Mouse (Mus musculus) forebrain, embryonic 14.5 days (tissue): ENCODE measurements around the gene Inpp4b. TPM values are rescaled to one million over a fixed set of nuclear protein-coding genes. Genes with fewer than 3 reads are reported as not detected.
A peak's percentile ranks its signal among the peaks of the same experiment; 100 is the strongest.
"Not testable (repeated sequence)": the region's sequence is repeated elsewhere in the genome, so short reads cannot be mapped to it uniquely, and the experiment has no call there.

Experiments
- ATAC-seq: fragments of 200-750 bp; cut with Nextera tagmentation; 2 replicates; pipeline ENCODE4 v1.8.0; 2017; ENCODE audit warnings: mild to moderate bottlenecking, moderate library complexity
- DNase-seq: peaks from one replicate; pipeline ENCODE4 v3.0.0-alpha.2; 2015; ENCODE audit warnings: low spot score
- H3K27ac ChIP-seq: fragments of 300-500 bp; sonication (generic); 2 replicates; pipeline ENCODE4 v1.5.1; 2014; ENCODE audit warnings: low read depth, mild to moderate bottlenecking, control low read depth, low read length, moderate library complexity
- H3K27me3 ChIP-seq: fragments of 300-500 bp; sonication (generic); replicated peaks from 2 replicates; pipeline ENCODE4 v1.6.1; 2014; ENCODE audit warnings: low read length, control low read depth, mixed read lengths; ENCODE audit not compliant: control insufficient read depth, insufficient read depth
- H3K36me3 ChIP-seq: fragments of 300-500 bp; sonication (generic); 2 replicates; pipeline ENCODE4 v1.6.1; 2014; ENCODE audit warnings: low read length, control low read depth; ENCODE audit not compliant: control insufficient read depth, insufficient read depth
- H3K4me1 ChIP-seq: fragments of 300-500 bp; sonication (generic); 2 replicates; pipeline ENCODE4 v1.6.1; 2014; ENCODE audit warnings: antibody characterized with exemption, low read length, control low read depth; ENCODE audit not compliant: control insufficient read depth, insufficient read depth
- H3K4me2 ChIP-seq: fragments of 300-500 bp; sonication (generic); 2 replicates; pipeline ENCODE4 v1.6.1; 2014; ENCODE audit warnings: mild to moderate bottlenecking, control low read depth, low read length
- H3K4me3 ChIP-seq: fragments of 300-500 bp; sonication (generic); 2 replicates; pipeline ENCODE4 v1.5.1; 2014; ENCODE audit warnings: low read depth, low read length, control low read depth
- H3K9ac ChIP-seq: fragments of 300-500 bp; sonication (generic); 2 replicates; pipeline ENCODE4 v1.6.1; 2014; ENCODE audit warnings: mild to moderate bottlenecking, low read length, control low read depth, moderate library complexity
- H3K9me3 ChIP-seq: fragments of 300-500 bp; sonication (generic); replicated peaks from 2 replicates; pipeline ENCODE4 v1.6.1; 2016; ENCODE audit warnings: low read length, control low read depth, mixed read lengths; ENCODE audit not compliant: control insufficient read depth
- WGBS: fragments of 180-500 bp; shearing (Covaris S2); extraction: QIAGEN DNeasy Blood & Tissue Kit; methylation state at CpG from one replicate; pipeline ENCODE4 v1.1.7; 2014; 5-methylcytosine and 5-hydroxymethylcytosine counted together
- polyA plus RNA-seq: library from polyadenylated mRNA; unstranded; fragments of >200 nt; fragmentation: Nextera tagmentation; extraction: Ambion mirVana; gene quantifications from 2 replicates; pipeline ENCODE4 v1.2.1, GENCODE M21; 2014

Inpp4b gene
- polyA plus RNA-seq, 1 experiment from 2014 or later = 2.4 TPM

- Histone ChIP-seq H3K4me3 (no peak overlapping the region), H3K27me3 (no peaks in the 10 kb centered on the region), H3K4me1 (no peaks in the 10 kb centered on the region), H3K9me3 (no peaks in the 10 kb centered on the region), H3K27ac (no peak overlapping the region), H3K36me3 (no peaks in the 10 kb centered on the region), H3K9ac (no peak overlapping the region), H3K4me2 (no peak overlapping the region)
- no peak for ATAC-seq
- no peak for DNase-seq
Observed at GRCm38 (mm10) chr8:81800792-81801191, 458.4 kb downstream of the Inpp4b start.

- H3K4me2 ChIP-seq = no peak overlapping the region
- H3K36me3 ChIP-seq = no peaks in the 10 kb centered on the region
- no peak overlapping the region for H3K4me3 ChIP-seq
- H3K27ac ChIP-seq = no peak overlapping the region
- H3K27me3 ChIP-seq = no peaks in the 10 kb centered on the region
- ATAC-seq (peak; percentile 87), DNase-seq (peak; percentile 76)
- no peak overlapping the region for H3K9ac ChIP-seq
- no peaks in the 10 kb centered on the region for H3K9me3 ChIP-seq
- no peaks in the 10 kb centered on the region for H3K4me1 ChIP-seq
Observed at GRCm38 (mm10) chr8:81806797-81807196, 464.4 kb downstream of the Inpp4b start.

- WGBS = 74% methylated on average over 6 of the region's 6 CpGs
- no peak overlapping the region for H3K4me3 ChIP-seq
- ATAC-seq (no peak), DNase-seq (no peak)
- H3K27me3 ChIP-seq = no peaks in the 10 kb centered on the region
- no peaks in the 10 kb centered on the region for H3K9me3 ChIP-seq
- H3K36me3 ChIP-seq = no peaks in the 10 kb centered on the region
- peaks cover 3% of the 10 kb centered on the region; the same call in 1 of the 2 replicates for H3K4me1 ChIP-seq
- H3K9ac ChIP-seq = no peak overlapping the region
- no peak overlapping the region for H3K4me2 ChIP-seq
- no peak overlapping the region for H3K27ac ChIP-seq
Observed at GRCm38 (mm10) chr8:81807578-81807977, 465.2 kb downstream of the Inpp4b start.

GRCm38 (mm10) chr8:81808406-81808805, 466.1 kb downstream of the Inpp4b start:
- 59% methylated on average over 1 of the region's 1 CpGs for WGBS
- Histone ChIP-seq H3K4me3 (no peak overlapping the region), H3K4me1 (peaks cover 3% of the 10 kb centered on the region; the same call in 1 of the 2 replicates), H3K27ac (no peak overlapping the region), H3K27me3 (no peaks in the 10 kb centered on the region), H3K9me3 (no peaks in the 10 kb centered on the region), H3K36me3 (no peaks in the 10 kb centered on the region), H3K9ac (no peak overlapping the region), H3K4me2 (no peak overlapping the region)
- DNase-seq (no peak), ATAC-seq (no peak)

- not testable (repeated sequence) for H3K4me2 ChIP-seq, H3K36me3 ChIP-seq, H3K4me1 ChIP-seq, DNase-seq, H3K9me3 ChIP-seq, H3K27me3 ChIP-seq, ATAC-seq, H3K27ac ChIP-seq, H3K9ac ChIP-seq, H3K4me3 ChIP-seq
Observed at GRCm38 (mm10) chr8:81809414-81809813, 467.1 kb downstream of the Inpp4b start.

- Histone ChIP-seq H3K9me3 (no peaks in the 10 kb centered on the region), H3K27ac (no peak overlapping the region), H3K4me1 (peaks cover 3% of the 10 kb centered on the region; the same call in 1 of the 2 replicates), H3K9ac (no peak overlapping the region), H3K4me2 (no peak overlapping the region), H3K4me3 (no peak overlapping the region), H3K36me3 (no peaks in the 10 kb centered on the region), H3K27me3 (no peaks in the 10 kb centered on the region)
- 5% methylated on average over 3 of the region's 3 CpGs for WGBS
- DNase-seq (peak; percentile 72), ATAC-seq (peak; percentile 74)
Observed at GRCm38 (mm10) chr8:81812051-81812751, 469.8 kb downstream of the Inpp4b start.

- H3K36me3 ChIP-seq = no peaks in the 10 kb centered on the region
Observed at GRCm38 (mm10) chr8:81814742-81815141, 472.4 kb downstream of the Inpp4b start.

GRCm38 (mm10) chr8:81815551-81815950, 473.2 kb downstream of the Inpp4b start:
- ATAC-seq (no peak), DNase-seq (no peak)
- H3K9ac ChIP-seq = no peak overlapping the region
- H3K4me2 ChIP-seq = no peak overlapping the region
- H3K4me1 ChIP-seq = peaks cover 3% of the 10 kb centered on the region; the same call in 1 of the 2 replicates
- no peak overlapping the region for H3K27ac ChIP-seq
- no peak overlapping the region for H3K4me3 ChIP-seq
- H3K9me3 ChIP-seq = no peaks in the 10 kb centered on the region
- H3K36me3 ChIP-seq = no peaks in the 10 kb centered on the region
- 76% methylated on average over 4 of the region's 4 CpGs for WGBS
- H3K27me3 ChIP-seq = no peaks in the 10 kb centered on the region

More at GRCm38 (mm10) chr8:81814742-81815141, 472.4 kb downstream of the Inpp4b start:
- H3K27ac ChIP-seq = no peak overlapping the region
- WGBS = 16% methylated on average over 3 of the region's 3 CpGs
- H3K4me2 ChIP-seq = no peak overlapping the region
- no peak overlapping the region for H3K9ac ChIP-seq
- no peak overlapping the region for H3K4me3 ChIP-seq
- no peaks in the 10 kb centered on the region for H3K27me3 ChIP-seq
- no peak for DNase-seq
- H3K9me3 ChIP-seq = no peaks in the 10 kb centered on the region
- H3K4me1 ChIP-seq = peaks cover 3% of the 10 kb centered on the region; the same call in 1 of the 2 replicates
- no peak for ATAC-seq

- Histone ChIP-seq H3K27ac (no peak overlapping the region), H3K27me3 (no peaks in the 10 kb centered on the region)
- WGBS = 91% methylated on average over 1 of the region's 1 CpGs
Observed at GRCm38 (mm10) chr8:81823121-81823520, 480.8 kb downstream of the Inpp4b start.

More at GRCm38 (mm10) chr8:81823121-81823520, 480.8 kb downstream of the Inpp4b start:
- H3K9me3 ChIP-seq = no peaks in the 10 kb centered on the region
- DNase-seq (no peak), ATAC-seq (no peak)
- H3K4me3 ChIP-seq = no peak overlapping the region
- H3K4me1 ChIP-seq = no peaks in the 10 kb centered on the region
- H3K9ac ChIP-seq = no peak overlapping the region
- H3K4me2 ChIP-seq = no peak overlapping the region
- H3K36me3 ChIP-seq = no peaks in the 10 kb centered on the region
